Mouse (Mus musculus) limb, embryonic 13.5 days (tissue): ENCODE measurements around the gene Terb1. TPM values are rescaled to one million over a fixed set of nuclear protein-coding genes. Genes with fewer than 3 reads are reported as not detected.

ENCODE experiments used
- ATAC-seq: fragments of 200-750 bp; cut with Nextera tagmentation; 2 replicates; pipeline ENCODE4 v1.8.0; 2017; ENCODE audit warnings: low read depth, moderate number of reproducible peaks, moderate TSS enrichment; ENCODE audit not compliant: low FRiP score
- H3K27ac ChIP-seq: fragments of 300-500 bp; sonication (generic); 2 replicates; pipeline ENCODE4 v1.5.1; 2015; ENCODE audit warnings: inconsistent platforms, mild to moderate bottlenecking, moderate library complexity
- H3K27me3 ChIP-seq: fragments of 300-500 bp; sonication (generic); 2 replicates; pipeline ENCODE4 v1.6.1; 2015; ENCODE audit warnings: mild to moderate bottlenecking, inconsistent platforms
- H3K36me3 ChIP-seq: fragments of 300-500 bp; sonication (generic); 2 replicates; pipeline ENCODE4 v1.6.1; 2015; ENCODE audit warnings: inconsistent platforms, mild to moderate bottlenecking, moderate library complexity
- H3K4me1 ChIP-seq: fragments of 300-500 bp; sonication (generic); 2 replicates; pipeline ENCODE4 v1.6.1; 2015; ENCODE audit warnings: inconsistent platforms
- H3K4me2 ChIP-seq: fragments of 300-500 bp; sonication (generic); replicated peaks from 2 replicates; pipeline ENCODE4 v1.6.1; 2015; ENCODE audit warnings: inconsistent platforms, mild to moderate bottlenecking, moderate library complexity
- H3K4me3 ChIP-seq: fragments of 300-500 bp; sonication (generic); 2 replicates; pipeline ENCODE4 v1.5.1; 2015; ENCODE audit warnings: moderate library complexity, mild to moderate bottlenecking, inconsistent platforms
- H3K9ac ChIP-seq: fragments of 300-500 bp; sonication (generic); 2 replicates; pipeline ENCODE4 v1.6.1; 2015; ENCODE audit warnings: mild to moderate bottlenecking, inconsistent platforms
- H3K9me3 ChIP-seq: fragments of 300-500 bp; sonication (generic); 2 replicates; pipeline ENCODE4 v1.6.1; 2016; ENCODE audit warnings: inconsistent platforms
- WGBS: fragments of 180-500 bp; shearing (Covaris S2); methylation state at CpG from one replicate; pipeline ENCODE4 v1.1.7; 2015; 5-methylcytosine and 5-hydroxymethylcytosine counted together
- polyA plus RNA-seq: library from polyadenylated mRNA; unstranded; fragments of >200 nt; fragmentation: Nextera tagmentation; extraction: Ambion mirVana; gene quantifications from 2 replicates; pipeline ENCODE4 v1.2.1, GENCODE M21; 2015

The Terb1 gene
- polyA plus RNA-seq, 1 experiment from 2014 or later: 0.45 TPM

- Histone ChIP-seq H3K4me2 (peak overlapping the region; percentile 74), H3K27ac (no peak overlapping the region), H3K9ac (peak overlapping the region; percentile 96), H3K36me3 (peaks cover 8% of the 10 kb centered on the region), H3K4me1 (peaks cover 25% of the 10 kb centered on the region), H3K27me3 (peaks cover 15% of the 10 kb centered on the region), H3K9me3 (no peaks in the 10 kb centered on the region), H3K4me3 (peak overlapping the region; percentile 89)
- WGBS: 12% methylated on average over 9 of the region's 9 CpGs
- peak; percentile 45 for ATAC-seq
These were observed 25.1 kb upstream of the Terb1 start for GRCm38 (mm10) chr8:104534779-104535141.

DNA sequence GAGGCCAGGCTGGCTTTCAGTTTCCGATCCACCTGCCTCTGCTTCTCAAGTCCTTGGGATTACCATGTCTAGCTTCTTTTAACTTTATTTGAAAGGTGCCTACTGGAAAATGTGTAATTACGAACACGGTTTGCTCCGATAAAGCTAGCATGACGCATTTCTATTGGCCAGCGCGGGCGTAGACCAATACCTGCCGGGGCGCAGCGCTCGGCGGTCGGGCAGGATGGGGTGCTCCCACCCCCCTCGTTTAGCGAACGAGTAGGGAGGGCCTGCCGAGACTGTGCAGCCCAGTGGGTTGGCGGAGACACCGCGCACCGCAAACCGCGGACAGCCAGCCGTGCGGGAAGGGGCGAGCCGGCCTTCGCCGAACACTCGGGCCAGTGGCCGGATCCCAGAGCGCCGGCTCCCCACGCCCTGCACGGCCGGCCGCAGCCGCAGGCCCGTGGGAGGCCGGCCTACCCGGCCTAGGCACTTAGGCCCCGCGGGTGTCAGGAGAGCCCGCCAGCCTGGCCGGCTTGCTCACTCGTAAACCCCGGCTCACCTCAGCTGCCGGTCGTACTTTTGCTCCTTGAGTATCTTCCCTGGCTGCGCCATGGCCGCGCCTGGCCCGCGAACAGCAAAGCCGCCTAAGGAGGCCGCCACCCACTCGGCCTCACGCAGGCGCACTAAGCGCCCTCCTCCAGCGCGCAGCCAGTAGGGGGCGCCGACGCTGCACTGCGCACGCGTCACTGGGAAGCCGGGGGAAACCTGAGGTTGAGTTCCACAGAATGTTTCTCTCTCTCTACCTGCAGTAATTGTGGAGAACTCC is 24.5 kb upstream of the Terb1 start, which contains the start of the genes Nae1 and Car7:
TSS of gene Nae1 (minus strand) at position 667 of the 808 bp plus-strand sequence.
TSS of gene Car7 (plus strand) at position 719 of the 808 bp plus-strand sequence.
- H3K9me3 ChIP-seq: no peaks in the 10 kb centered on the region
- H3K27ac ChIP-seq: peak within 1 kb of the TSS; percentile 89
- peak within 1 kb of the TSS; percentile 74 for H3K4me2 ChIP-seq
- WGBS: under 1% methylated on average over 63 of the region's 70 CpGs
- peak within 1 kb of the TSS; percentile 96 for H3K9ac ChIP-seq
- H3K4me3 ChIP-seq: peak within 1 kb of the TSS; percentile 89
- peaks cover 14% of the 10 kb centered on the region for H3K36me3 ChIP-seq
- peaks cover 9% of the 10 kb centered on the region for H3K27me3 ChIP-seq
- H3K4me1 ChIP-seq: peaks cover 25% of the 10 kb centered on the region
- peak; percentile 96 for ATAC-seq

GRCm38 (mm10) chr8:104533551-104533950 is 23.8 kb upstream of the Terb1 start:
- Histone ChIP-seq H3K27me3 (peaks cover 3% of the 10 kb centered on the region), H3K4me3 (peak overlapping the region; percentile 89), H3K27ac (peak overlapping the region; percentile 89; the same call in 1 of the 2 replicates), H3K4me2 (peak overlapping the region; percentile 74), H3K4me1 (peaks cover 25% of the 10 kb centered on the region), H3K9ac (peak overlapping the region; percentile 96), H3K36me3 (peaks cover 15% of the 10 kb centered on the region), H3K9me3 (no peaks in the 10 kb centered on the region)
- ATAC-seq: no peak
- WGBS: 19% methylated on average over 7 of the region's 7 CpGs

GRCm38 (mm10) chr8:104529671-104530070 is 20.0 kb upstream of the Terb1 start:
- H3K4me1 ChIP-seq: peaks cover 13% of the 10 kb centered on the region
- no peak overlapping the region for H3K4me3 ChIP-seq
- H3K27me3 ChIP-seq: no peaks in the 10 kb centered on the region
- 87% methylated on average over 6 of the region's 6 CpGs for WGBS
- no peak overlapping the region for H3K27ac ChIP-seq
- ATAC-seq: no peak
- H3K36me3 ChIP-seq: peaks cover 46% of the 10 kb centered on the region
- H3K9ac ChIP-seq: no peak overlapping the region
- no peak overlapping the region for H3K4me2 ChIP-seq
- H3K9me3 ChIP-seq: no peaks in the 10 kb centered on the region

- 85% methylated on average over 5 of the region's 5 CpGs for WGBS
- no peak for ATAC-seq
- no peak overlapping the region for H3K27ac ChIP-seq
- no peak overlapping the region for H3K9ac ChIP-seq
- H3K27me3 ChIP-seq: no peaks in the 10 kb centered on the region
- no peaks in the 10 kb centered on the region for H3K4me1 ChIP-seq
- H3K36me3 ChIP-seq: peaks cover 70% of the 10 kb centered on the region
- no peak overlapping the region for H3K4me2 ChIP-seq
- no peaks in the 10 kb centered on the region for H3K9me3 ChIP-seq
- no peak overlapping the region for H3K4me3 ChIP-seq
These were observed 8.2 kb upstream of the Terb1 start for GRCm38 (mm10) chr8:104517872-104518271.

DNA sequence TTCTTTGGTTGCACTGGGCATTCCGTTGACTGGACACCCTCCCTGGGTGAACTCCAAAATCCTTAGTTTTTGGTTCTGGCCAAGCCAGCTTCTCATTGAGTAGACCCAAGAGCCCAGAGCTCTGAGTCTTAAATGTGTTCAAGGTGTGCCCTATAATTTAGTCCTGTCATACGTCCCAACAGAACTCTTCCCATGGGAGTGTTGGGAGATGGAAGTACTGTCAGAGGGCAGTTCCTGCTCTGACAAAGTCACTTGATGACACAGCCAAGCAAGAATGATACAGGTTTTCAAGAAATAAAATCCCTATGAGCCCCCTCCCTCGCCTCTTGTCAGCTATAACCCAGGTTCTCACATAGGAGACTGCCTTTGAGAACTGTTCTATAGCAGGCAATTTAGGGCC is 424 bp upstream of the Terb1 start:
- Histone ChIP-seq H3K4me3 (peak overlapping the region; percentile 64; the same call in 1 of the 2 replicates), H3K9ac (no peak overlapping the region), H3K4me2 (peak overlapping the region; percentile 100), H3K36me3 (peaks cover 23% of the 10 kb centered on the region), H3K9me3 (no peaks in the 10 kb centered on the region), H3K27ac (no peak overlapping the region), H3K4me1 (no peaks in the 10 kb centered on the region), H3K27me3 (no peaks in the 10 kb centered on the region)
- no peak for ATAC-seq
- 73% methylated on average over 3 of the region's 3 CpGs for WGBS

DNA sequence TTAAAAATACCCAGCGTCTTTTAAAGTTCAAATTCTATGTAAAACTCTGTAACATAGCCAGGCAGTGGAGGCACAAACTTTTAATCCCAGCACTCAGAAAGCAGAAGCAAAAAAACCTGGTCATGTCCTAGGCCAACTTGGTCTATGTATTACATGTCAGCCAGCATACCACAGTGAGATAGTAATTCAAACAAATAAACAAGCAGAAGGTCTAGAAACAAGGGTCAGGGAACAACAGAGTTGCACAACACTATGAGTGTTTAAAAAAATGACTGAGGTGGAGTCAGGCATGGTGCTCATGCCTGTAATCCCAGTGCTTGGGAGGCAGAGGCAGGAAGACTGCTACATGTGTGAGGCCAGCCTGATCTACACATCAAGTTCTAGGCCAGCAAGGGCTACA is 30.6 kb downstream of the Terb1 start:
- Histone ChIP-seq H3K27ac (no peak overlapping the region), H3K4me1 (no peaks in the 10 kb centered on the region), H3K4me3 (no peak overlapping the region), H3K36me3 (no peaks in the 10 kb centered on the region), H3K27me3 (no peaks in the 10 kb centered on the region), H3K4me2 (no peak overlapping the region), H3K9me3 (no peaks in the 10 kb centered on the region), H3K9ac (no peak overlapping the region)
- ATAC-seq: no peak
- 58% methylated on average over 1 of the region's 1 CpGs for WGBS

- no peaks in the 10 kb centered on the region for H3K36me3 ChIP-seq
- H3K4me2 ChIP-seq: no peak overlapping the region
- H3K9me3 ChIP-seq: no peaks in the 10 kb centered on the region
- no peak overlapping the region for H3K9ac ChIP-seq
- WGBS: 79% methylated on average over 3 of the region's 3 CpGs
- no peak for ATAC-seq
- H3K4me3 ChIP-seq: no peak overlapping the region
- no peaks in the 10 kb centered on the region for H3K27me3 ChIP-seq
- no peak overlapping the region for H3K27ac ChIP-seq
- H3K4me1 ChIP-seq: no peaks in the 10 kb centered on the region
These were observed 37.2 kb downstream of the Terb1 start for GRCm38 (mm10) chr8:104472465-104472864.

- Histone ChIP-seq H3K4me3 (no peak overlapping the region), H3K27me3 (no peaks in the 10 kb centered on the region), H3K27ac (no peak overlapping the region), H3K9ac (no peak overlapping the region), H3K4me1 (no peaks in the 10 kb centered on the region), H3K9me3 (no peaks in the 10 kb centered on the region), H3K36me3 (no peaks in the 10 kb centered on the region), H3K4me2 (no peak overlapping the region)
- 76% methylated on average over 2 of the region's 2 CpGs for WGBS
- no peak for ATAC-seq
These were observed 42.2 kb downstream of the Terb1 start for GRCm38 (mm10) chr8:104467463-104467862.

DNA sequence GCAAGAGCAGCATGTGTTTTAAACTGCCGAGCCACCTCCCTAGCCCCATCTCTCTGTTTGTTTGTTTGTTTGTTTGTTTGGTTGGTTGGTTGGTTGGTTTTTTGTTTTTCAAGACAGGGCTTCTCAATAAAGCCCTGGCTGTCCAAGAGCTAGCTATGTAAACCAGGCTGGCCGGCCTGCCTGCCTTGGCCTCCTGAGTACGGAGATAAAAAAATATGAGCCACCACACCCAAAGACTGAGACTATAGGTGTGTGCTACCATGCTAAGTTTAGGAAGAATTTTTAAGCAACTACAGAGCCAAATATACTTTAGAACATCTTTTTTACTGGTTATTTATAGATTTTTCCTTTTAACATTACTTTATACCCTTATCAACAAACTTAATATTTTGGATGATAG is 57.5 kb downstream of the Terb1 start:
- 86% methylated on average over 3 of the region's 3 CpGs for WGBS
- Histone ChIP-seq H3K9me3 (no peaks in the 10 kb centered on the region), H3K4me2 (no peak overlapping the region), H3K27ac (no peak overlapping the region), H3K4me1 (no peaks in the 10 kb centered on the region), H3K9ac (no peak overlapping the region), H3K27me3 (no peaks in the 10 kb centered on the region), H3K4me3 (no peak overlapping the region), H3K36me3 (no peaks in the 10 kb centered on the region)
- no peak for ATAC-seq

GRCm38 (mm10) chr8:104448796-104449195 is 60.9 kb downstream of the Terb1 start:
- Histone ChIP-seq H3K9ac (no peak overlapping the region), H3K4me3 (no peak overlapping the region), H3K4me1 (no peaks in the 10 kb centered on the region), H3K36me3 (no peaks in the 10 kb centered on the region), H3K9me3 (no peaks in the 10 kb centered on the region), H3K27me3 (no peaks in the 10 kb centered on the region), H3K4me2 (no peak overlapping the region), H3K27ac (no peak overlapping the region)
- 77% methylated on average over 3 of the region's 3 CpGs for WGBS
- ATAC-seq: no peak

DNA sequence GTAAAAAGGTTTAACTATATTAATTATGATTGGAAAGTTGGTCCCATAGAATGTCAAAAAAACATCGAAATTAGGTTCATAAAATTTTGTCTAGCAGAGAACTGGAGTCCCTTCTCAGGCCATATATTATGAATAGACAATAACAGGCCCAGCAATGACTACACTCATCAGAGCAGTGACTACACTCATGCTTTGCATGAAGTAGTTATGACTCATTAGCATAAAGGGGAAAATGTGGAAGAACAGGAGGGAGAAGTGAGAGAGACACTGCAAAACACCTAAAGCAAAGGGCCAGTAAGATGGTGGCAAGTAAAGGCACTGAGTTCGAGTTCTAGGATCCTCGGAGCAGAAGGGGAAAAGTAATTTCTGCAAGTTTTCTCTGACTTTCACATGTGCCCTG is 63.7 kb downstream of the Terb1 start:
- no peaks in the 10 kb centered on the region for H3K27me3 ChIP-seq
- H3K9me3 ChIP-seq: no peaks in the 10 kb centered on the region
- H3K4me2 ChIP-seq: no peak overlapping the region
- H3K36me3 ChIP-seq: no peaks in the 10 kb centered on the region
- no peak overlapping the region for H3K4me3 ChIP-seq
- 78% methylated on average over 3 of the region's 3 CpGs for WGBS
- H3K4me1 ChIP-seq: peaks cover 10% of the 10 kb centered on the region
- H3K9ac ChIP-seq: no peak overlapping the region
- ATAC-seq: no peak
- no peak overlapping the region for H3K27ac ChIP-seq

- Histone ChIP-seq H3K27me3 (no peaks in the 10 kb centered on the region), H3K9me3 (no peaks in the 10 kb centered on the region), H3K36me3 (peaks cover 7% of the 10 kb centered on the region), H3K27ac (no peak overlapping the region), H3K4me3 (no peak overlapping the region), H3K4me1 (peaks cover 16% of the 10 kb centered on the region), H3K4me2 (no peak overlapping the region), H3K9ac (no peak overlapping the region)
- ATAC-seq: no peak
- 52% methylated on average over 6 of the region's 6 CpGs for WGBS
These were observed 64.5 kb downstream of the Terb1 start for GRCm38 (mm10) chr8:104445248-104445647.
